Mouse (Mus musculus) embryonic facial prominence, embryonic 15.5 days (tissue): ENCODE data around the gene Zc3h7b. TPM values are rescaled to one million over a fixed set of nuclear protein-coding genes. Genes with fewer than 3 reads are reported as not detected.

ENCODE experiments used
- ATAC-seq: fragments of 200-750 bp; cut with Nextera tagmentation; 2 replicates; pipeline ENCODE4 v1.8.0; 2017; ENCODE audit warnings: low read depth, moderate TSS enrichment; ENCODE audit not compliant: insufficient number of reproducible peaks, low FRiP score, low TSS enrichment
- H3K27ac ChIP-seq: fragments of 300-500 bp; sonication (generic); replicated peaks from 2 replicates; pipeline ENCODE4 v1.5.1; 2015; ENCODE audit warnings: mild to moderate bottlenecking, inconsistent platforms
- H3K27me3 ChIP-seq: fragments of 300-500 bp; sonication (generic); 2 replicates; pipeline ENCODE4 v1.6.1; 2015; ENCODE audit warnings: inconsistent platforms
- H3K36me3 ChIP-seq: fragments of 300-500 bp; sonication (generic); 2 replicates; pipeline ENCODE4 v1.6.1; 2015; ENCODE audit warnings: mild to moderate bottlenecking, inconsistent platforms
- H3K4me1 ChIP-seq: fragments of 300-500 bp; sonication (generic); 2 replicates; pipeline ENCODE4 v1.6.1; 2015; ENCODE audit warnings: inconsistent platforms
- H3K4me2 ChIP-seq: fragments of 300-500 bp; sonication (generic); replicated peaks from 2 replicates; pipeline ENCODE4 v1.6.1; 2015; ENCODE audit warnings: mild to moderate bottlenecking, inconsistent platforms
- H3K4me3 ChIP-seq: fragments of 300-500 bp; sonication (generic); replicated peaks from 2 replicates; pipeline ENCODE4 v1.5.1; 2015; ENCODE audit warnings: mild to moderate bottlenecking, inconsistent platforms
- H3K9ac ChIP-seq: fragments of 300-500 bp; sonication (generic); 2 replicates; pipeline ENCODE4 v1.6.1; 2015; ENCODE audit warnings: inconsistent platforms
- H3K9me3 ChIP-seq: fragments of 300-500 bp; sonication (generic); replicated peaks from 2 replicates; pipeline ENCODE4 v1.6.1; 2016; ENCODE audit warnings: inconsistent platforms
- WGBS: fragments of 180-500 bp; shearing (Covaris S2); methylation state at CpG from one replicate; pipeline ENCODE4 v1.1.7; 2015; 5-methylcytosine and 5-hydroxymethylcytosine counted together
- polyA plus RNA-seq: library from polyadenylated mRNA; unstranded; fragments of >200 nt; fragmentation: Nextera tagmentation; extraction: Ambion mirVana; gene quantifications from 2 replicates; pipeline ENCODE4 v1.2.1, GENCODE M21; 2015

Gene Zc3h7b
- polyA plus RNA-seq, 1 experiment from 2014 or later = 29.5 TPM

DNA sequence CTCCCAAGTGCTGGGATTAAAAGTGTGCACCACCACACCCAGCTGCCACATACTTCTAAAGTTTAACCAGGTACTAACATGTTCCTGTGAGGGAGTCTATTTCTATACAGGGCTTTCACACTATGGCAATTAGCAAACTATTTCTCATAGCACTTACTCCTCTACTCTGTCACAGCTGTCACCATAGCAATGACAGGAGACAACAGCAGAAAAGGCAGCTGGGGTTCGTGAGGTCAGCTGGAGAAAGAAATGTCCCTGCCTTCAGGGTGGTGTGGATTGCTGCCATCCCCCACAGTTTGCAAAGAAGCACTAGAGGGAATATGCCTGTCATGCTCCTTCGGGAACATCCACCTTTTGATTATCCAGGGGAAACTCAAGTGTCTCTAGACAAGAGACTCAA lies 63.9 kb downstream of the Zc3h7b start:
- H3K4me1 ChIP-seq = peaks cover 65% of the 10 kb centered on the region
- WGBS = 62% methylated on average over 2 of the region's 2 CpGs
- H3K36me3 ChIP-seq = no peaks in the 10 kb centered on the region
- no peak overlapping the region for H3K4me2 ChIP-seq
- 0 out of 2 replicates have a peak overlapping the region, but pooled peaks have one; percentile 97 for H3K27ac ChIP-seq
- no peaks in the 10 kb centered on the region for H3K27me3 ChIP-seq
- H3K9me3 ChIP-seq = no peaks in the 10 kb centered on the region
- no peak overlapping the region for H3K4me3 ChIP-seq
- H3K9ac ChIP-seq = no peak overlapping the region
- ATAC-seq = no peak

DNA sequence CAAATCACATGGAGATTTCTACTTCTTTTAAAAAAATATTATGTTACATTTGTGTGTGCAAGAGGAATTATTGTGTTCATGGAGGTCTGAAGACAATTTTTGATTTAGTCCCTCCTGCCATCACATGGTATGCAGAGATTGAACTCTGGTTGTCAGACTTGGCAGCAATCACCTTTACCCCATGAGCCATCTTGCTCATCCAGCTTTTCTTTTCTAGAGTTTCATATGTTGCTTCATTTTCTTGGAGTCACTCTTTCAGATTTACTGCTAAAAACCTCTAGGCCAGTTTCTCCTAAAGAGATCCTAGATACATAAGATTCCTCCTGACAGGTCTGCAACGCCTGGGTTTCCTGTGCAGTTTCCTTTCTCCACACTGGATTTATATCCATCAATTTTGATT lies 64.7 kb downstream of the Zc3h7b start:
- Histone ChIP-seq H3K27ac (peak overlapping the region; percentile 97), H3K36me3 (no peaks in the 10 kb centered on the region), H3K4me1 (peaks cover 60% of the 10 kb centered on the region), H3K4me2 (peak overlapping the region; percentile 79), H3K27me3 (no peaks in the 10 kb centered on the region), H3K9me3 (no peaks in the 10 kb centered on the region), H3K4me3 (peak overlapping the region; percentile 82), H3K9ac (no peak overlapping the region; the same call in 1 of the 2 replicates)
- ATAC-seq = no peak
- WGBS = 21% methylated on average over 1 of the region's 1 CpGs

DNA sequence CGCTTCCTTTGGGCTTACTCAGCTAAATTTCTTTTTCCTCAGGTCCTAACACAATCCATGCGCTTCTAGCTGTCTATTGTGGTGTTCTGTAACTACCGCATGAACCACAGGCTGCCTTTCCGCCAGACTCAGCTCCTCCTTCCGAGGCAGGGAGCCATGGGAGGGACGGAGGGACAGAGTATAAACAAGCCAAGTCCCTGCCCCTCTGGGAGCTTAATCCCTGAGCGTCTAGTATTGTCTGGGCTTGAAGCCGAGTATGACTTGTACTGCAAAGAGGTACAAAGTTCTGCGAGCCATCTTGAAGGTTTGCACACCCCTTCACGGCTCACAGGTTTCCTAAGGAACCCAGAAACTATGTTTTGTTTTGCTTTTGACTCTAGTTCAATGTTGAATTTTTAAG lies 65.3 kb downstream of the Zc3h7b start:
- no peaks in the 10 kb centered on the region for H3K27me3 ChIP-seq
- peak overlapping the region; percentile 97 for H3K27ac ChIP-seq
- H3K4me3 ChIP-seq = peak overlapping the region; percentile 82
- peak overlapping the region; percentile 21; the same call in 1 of the 2 replicates for H3K9ac ChIP-seq
- H3K4me1 ChIP-seq = peaks cover 54% of the 10 kb centered on the region
- H3K4me2 ChIP-seq = peak overlapping the region; percentile 79
- peaks cover 4% of the 10 kb centered on the region for H3K36me3 ChIP-seq
- under 1% methylated on average over 10 of the region's 10 CpGs for WGBS
- ATAC-seq = peak; percentile 56
- H3K9me3 ChIP-seq = no peaks in the 10 kb centered on the region

DNA sequence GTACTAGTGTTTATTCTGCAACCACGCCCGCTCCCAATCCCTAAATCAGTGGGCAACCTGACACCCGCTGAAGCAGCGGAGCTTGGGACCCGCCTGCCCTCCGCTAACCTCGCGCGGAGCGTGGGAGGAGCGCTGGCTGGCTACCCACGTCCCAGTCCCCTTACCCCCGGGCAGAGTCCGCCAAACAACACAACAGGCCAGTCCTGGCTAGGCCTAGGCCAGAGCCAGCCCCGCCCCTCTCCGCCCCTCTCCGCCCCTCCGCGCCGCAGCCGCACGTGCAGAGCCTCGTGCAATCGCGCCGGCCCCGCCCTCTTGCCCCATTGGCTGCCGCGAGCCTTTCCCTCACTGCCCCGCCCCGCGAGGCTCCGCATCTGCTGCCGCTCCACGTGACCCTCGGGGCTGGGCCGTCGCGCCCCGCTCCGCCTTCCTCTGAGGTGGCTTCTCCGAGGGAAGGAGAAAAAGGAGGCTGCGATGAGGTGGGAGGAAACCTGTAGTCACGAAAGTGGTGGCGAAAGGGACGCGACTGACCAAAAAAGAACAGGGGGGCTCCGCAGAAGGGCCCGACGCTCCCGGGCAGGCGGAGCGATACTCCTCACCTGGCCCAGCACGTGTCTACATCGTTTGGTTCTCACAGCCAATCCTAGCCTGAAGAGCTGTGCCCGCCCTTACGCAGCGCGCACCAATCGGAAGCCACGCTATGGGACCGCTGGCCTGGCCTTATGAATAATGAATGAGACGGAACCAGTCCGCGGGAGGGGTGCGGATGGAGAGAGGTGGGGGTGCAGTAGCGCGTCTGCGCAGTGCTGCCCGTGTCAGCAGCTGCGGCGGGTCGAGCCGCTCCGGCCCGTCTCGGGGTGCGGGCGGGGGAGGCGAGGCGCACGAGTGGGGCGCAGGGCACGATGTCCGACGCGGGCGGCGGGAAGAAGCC lies 66.1 kb downstream of the Zc3h7b start:
- no peaks in the 10 kb centered on the region for H3K27me3 ChIP-seq
- H3K27ac ChIP-seq = peak overlapping the region; percentile 97
- peak overlapping the region; percentile 73 for H3K9ac ChIP-seq
- peaks cover 46% of the 10 kb centered on the region for H3K4me1 ChIP-seq
- peak overlapping the region; percentile 79 for H3K4me2 ChIP-seq
- ATAC-seq = peak; percentile 98
- H3K36me3 ChIP-seq = peaks cover 12% of the 10 kb centered on the region
- no peaks in the 10 kb centered on the region for H3K9me3 ChIP-seq
- WGBS = under 1% methylated on average over 84 of the region's 89 CpGs
- peak overlapping the region; percentile 82 for H3K4me3 ChIP-seq

DNA sequence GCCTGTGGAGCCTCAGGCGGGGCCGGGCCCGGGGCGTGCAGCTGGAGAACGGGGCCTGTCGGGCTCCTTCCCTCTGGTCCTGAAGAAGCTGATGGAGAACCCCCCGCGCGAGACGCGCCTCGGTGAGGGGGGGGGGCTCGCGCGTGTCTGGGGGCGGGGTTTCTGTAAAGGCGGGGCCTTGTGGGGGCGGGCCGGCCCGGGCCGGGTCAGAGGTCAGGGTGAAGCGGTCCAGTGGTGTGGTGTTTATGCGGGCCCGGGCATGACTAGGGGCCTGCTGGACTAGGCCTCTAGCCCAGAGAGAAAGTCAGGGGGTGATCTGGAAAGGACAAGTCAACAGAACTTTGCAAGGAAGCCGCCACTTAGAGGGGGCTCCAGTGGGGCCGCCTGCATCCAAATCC lies 66.7 kb downstream of the Zc3h7b start:
- H3K27ac ChIP-seq = peak overlapping the region; percentile 89
- H3K4me1 ChIP-seq = peaks cover 43% of the 10 kb centered on the region
- H3K27me3 ChIP-seq = no peaks in the 10 kb centered on the region
- peak; percentile 1; the same call in 1 of the 2 replicates for ATAC-seq
- peak overlapping the region; percentile 73 for H3K9ac ChIP-seq
- no peaks in the 10 kb centered on the region for H3K9me3 ChIP-seq
- H3K4me2 ChIP-seq = peak overlapping the region; percentile 79
- WGBS = 1% methylated on average over 16 of the region's 26 CpGs
- peaks cover 17% of the 10 kb centered on the region for H3K36me3 ChIP-seq
- peak overlapping the region; percentile 82 for H3K4me3 ChIP-seq

DNA sequence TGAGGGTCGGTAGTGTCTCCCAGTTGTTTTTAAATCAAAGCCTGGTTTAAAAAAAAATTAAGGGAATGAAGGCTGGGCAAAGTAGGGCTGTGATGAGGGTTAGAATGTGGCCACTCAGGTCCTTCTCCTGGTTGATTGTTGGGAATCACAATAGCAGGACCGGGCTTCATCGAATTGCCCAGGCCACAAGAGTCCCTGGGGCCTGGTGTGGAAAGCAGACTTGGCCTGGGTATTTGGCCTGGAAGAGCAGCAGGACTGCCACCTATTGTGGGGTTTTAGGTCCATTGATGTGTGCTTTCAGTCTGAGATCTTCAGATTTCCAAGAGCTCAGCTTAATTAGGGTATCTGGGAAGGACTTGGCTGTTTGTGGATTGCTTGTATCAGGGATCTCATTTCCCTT lies 67.4 kb downstream of the Zc3h7b start:
- peaks cover 24% of the 10 kb centered on the region for H3K36me3 ChIP-seq
- H3K9ac ChIP-seq = peak overlapping the region; percentile 73
- 43% methylated on average over 3 of the region's 3 CpGs for WGBS
- H3K4me2 ChIP-seq = peak overlapping the region; percentile 79
- H3K4me3 ChIP-seq = peak overlapping the region; percentile 82
- 0 out of 2 replicates have a peak overlapping the region, but pooled peaks have one; percentile 44 for H3K27ac ChIP-seq
- H3K4me1 ChIP-seq = peaks cover 43% of the 10 kb centered on the region
- no peaks in the 10 kb centered on the region for H3K9me3 ChIP-seq
- no peak for ATAC-seq
- H3K27me3 ChIP-seq = no peaks in the 10 kb centered on the region

DNA sequence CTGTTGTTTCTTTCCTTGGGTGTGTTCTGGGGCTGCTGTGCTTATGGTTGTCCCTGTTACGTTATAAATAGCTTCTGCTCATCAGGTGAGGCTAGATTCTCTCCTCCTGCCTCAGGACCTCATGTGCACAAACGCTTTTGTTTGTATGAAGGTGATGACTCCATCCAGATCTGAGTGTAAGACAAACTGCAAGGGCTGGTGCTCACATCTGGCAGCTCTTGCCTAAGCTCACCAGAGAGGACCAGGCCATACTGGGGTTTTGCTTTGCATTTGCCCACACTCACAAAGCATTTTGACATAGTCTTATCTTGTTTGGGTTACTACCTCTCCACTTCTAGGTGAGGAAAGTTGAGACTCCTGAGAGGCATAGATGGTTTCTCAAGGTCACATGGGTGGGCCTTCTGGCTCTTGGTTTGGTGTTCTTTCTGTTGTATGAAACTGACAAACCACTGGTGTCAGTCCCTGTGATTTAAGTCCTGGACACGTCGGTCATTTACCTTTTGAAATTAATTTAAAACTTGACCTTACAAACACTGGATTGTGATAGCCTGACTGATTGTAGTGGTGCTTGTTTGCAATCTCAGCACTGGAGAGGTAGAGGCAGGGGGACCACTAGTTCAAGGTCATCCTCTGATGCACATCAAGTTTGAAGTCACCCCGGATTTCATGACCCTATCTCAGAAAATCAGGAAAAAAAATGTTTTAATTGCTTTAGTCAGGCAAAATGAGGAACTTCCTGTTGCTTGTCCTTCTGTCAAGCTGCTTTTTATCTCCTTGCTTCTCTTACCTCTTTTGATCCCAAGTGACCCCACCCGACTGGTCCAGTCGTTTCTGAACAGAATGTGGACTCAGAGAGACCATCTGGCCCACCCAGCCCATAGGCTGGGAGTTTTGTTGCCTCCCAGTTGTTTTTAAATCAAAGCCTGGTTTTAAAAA lies 68.1 kb downstream of the Zc3h7b start:
- Histone ChIP-seq H3K4me1 (peaks cover 43% of the 10 kb centered on the region), H3K9ac (no peak overlapping the region; the same call in 1 of the 2 replicates), H3K4me2 (peak overlapping the region; percentile 79), H3K4me3 (peak overlapping the region; percentile 82), H3K9me3 (no peaks in the 10 kb centered on the region), H3K27ac (no peak overlapping the region), H3K36me3 (peaks cover 30% of the 10 kb centered on the region), H3K27me3 (no peaks in the 10 kb centered on the region)
- 52% methylated on average over 7 of the region's 7 CpGs for WGBS
- no peak for ATAC-seq

DNA sequence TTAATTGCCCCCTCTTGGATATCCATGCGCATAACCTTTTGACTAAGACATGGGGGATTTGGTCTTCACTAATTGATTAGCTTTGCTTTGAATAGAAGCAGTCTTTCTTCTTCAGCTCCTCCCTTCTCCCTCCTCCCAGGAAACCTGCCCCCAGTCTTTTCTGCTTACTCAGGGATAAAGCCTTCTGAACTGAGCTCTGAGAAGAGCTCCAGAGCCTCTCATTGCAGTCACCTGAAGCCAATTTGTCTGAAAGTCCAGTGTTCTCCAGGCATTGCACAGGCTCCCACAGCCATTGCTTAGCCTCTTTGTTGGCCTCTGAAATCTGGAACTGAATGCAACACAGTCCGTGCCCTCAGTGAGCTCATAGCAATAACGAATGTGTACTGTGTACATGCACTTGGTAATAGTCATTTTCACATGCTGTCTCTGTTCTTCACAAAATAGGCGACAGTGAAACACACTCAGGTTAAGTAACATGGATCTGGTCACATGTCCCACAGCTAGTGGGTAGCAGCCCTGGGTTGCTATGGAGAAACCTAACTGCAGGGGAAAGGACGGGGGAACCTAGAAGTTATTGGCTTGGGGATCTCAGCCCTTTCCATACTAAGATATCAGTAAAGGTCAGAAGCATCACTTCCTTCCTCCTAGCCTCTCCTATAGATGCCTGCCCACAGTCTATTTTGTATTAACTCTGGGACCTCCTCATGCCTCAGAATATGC lies 69.3 kb downstream of the Zc3h7b start:
- Histone ChIP-seq H3K36me3 (peaks cover 40% of the 10 kb centered on the region), H3K27ac (0 out of 2 replicates have a peak overlapping the region, but pooled peaks have one; percentile 11), H3K9ac (no peak overlapping the region), H3K4me1 (peaks cover 38% of the 10 kb centered on the region), H3K4me2 (no peak overlapping the region), H3K9me3 (no peaks in the 10 kb centered on the region), H3K4me3 (no peak overlapping the region), H3K27me3 (no peaks in the 10 kb centered on the region)
- WGBS = 61% methylated on average over 5 of the region's 5 CpGs
- ATAC-seq = no peak

DNA sequence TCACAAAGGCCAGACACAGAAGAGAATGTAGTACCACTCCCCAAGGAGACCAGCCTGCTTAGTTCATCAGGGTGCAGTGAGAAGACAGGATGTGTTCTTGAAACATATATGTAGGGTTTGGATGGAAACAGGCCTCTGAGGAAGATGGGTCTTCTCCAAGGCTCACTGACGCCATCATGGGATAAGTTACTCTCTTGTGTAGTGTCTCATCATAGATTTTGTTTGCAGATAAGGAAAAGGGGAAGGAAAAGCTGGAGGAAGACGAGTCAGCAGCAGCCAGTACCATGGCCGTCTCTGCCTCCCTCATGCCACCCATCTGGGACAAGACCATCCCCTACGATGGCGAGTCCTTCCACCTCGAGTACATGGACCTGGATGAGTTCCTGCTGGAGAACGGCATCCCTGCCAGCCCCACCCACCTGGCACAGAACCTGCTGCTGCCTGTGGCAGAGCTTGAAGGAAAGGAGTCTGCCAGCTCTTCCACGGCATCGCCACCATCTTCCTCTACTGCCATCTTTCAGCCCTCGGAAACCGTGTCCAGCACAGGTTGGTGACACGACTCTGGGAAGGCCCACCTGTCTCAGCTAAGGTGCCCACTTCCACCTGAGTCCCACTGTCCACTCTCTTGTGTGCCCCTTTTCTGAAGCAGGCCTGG lies 70.0 kb downstream of the Zc3h7b start:
- Histone ChIP-seq H3K27ac (no peak overlapping the region), H3K36me3 (peaks cover 46% of the 10 kb centered on the region), H3K4me3 (no peak overlapping the region), H3K4me2 (no peak overlapping the region), H3K9ac (no peak overlapping the region), H3K27me3 (no peaks in the 10 kb centered on the region), H3K4me1 (peaks cover 31% of the 10 kb centered on the region), H3K9me3 (no peaks in the 10 kb centered on the region)
- WGBS = 87% methylated on average over 12 of the region's 12 CpGs
- ATAC-seq = no peak

DNA sequence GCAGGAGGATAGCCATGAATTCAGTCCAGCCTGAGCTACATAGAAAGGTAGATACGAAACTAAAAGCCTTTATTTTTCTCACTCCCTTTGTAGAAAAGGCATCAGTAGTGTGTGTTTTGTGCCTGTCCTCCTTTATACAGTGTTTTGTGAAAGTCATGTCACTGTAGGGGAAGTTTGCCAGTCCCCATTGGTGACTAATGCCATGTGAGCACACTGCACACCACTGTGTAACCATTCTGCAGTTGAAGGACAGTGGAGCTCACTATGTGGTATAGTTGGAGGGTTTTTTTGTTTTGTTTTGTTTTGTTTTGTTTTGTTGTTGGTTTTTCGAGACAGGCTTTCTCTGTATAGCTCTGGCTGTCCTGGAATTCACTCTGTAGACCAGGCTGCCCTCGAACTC lies 73.5 kb downstream of the Zc3h7b start:
- Histone ChIP-seq H3K4me3 (no peak overlapping the region), H3K9me3 (no peaks in the 10 kb centered on the region), H3K4me1 (0 out of 2 replicates have a peak, but pooled peaks cover 6% of the 10 kb centered on the region), H3K27ac (no peak overlapping the region), H3K27me3 (no peaks in the 10 kb centered on the region), H3K4me2 (no peak overlapping the region), H3K36me3 (peaks cover 76% of the 10 kb centered on the region), H3K9ac (no peak overlapping the region)
- 87% methylated on average over 3 of the region's 3 CpGs for WGBS
- no peak for ATAC-seq
